Mouse (Mus musculus) layer of hippocampus, postnatal 14 days (tissue): ENCODE data around the gene Pctp. TPM values are rescaled to one million over a fixed set of nuclear protein-coding genes. Genes with fewer than 3 reads are reported as not detected.

Experiments
- DNase-seq, 2 experiments: peaks; one replicate each; pipeline ENCODE4 v3.0.0; 2021 to 2022; ENCODE audit warnings: low spot score in 2 of 2, mixed read lengths in 1 of 2
- total RNA-seq, 2 experiments: library from RNA; stranded (reverse); gene quantifications; 2 replicates each; pipeline ENCODE4 v1.2.3; 2021

Gene Pctp
- total RNA-seq, 2 experiments from 2014 or later: 0.53 to 0.95 TPM

DNA sequence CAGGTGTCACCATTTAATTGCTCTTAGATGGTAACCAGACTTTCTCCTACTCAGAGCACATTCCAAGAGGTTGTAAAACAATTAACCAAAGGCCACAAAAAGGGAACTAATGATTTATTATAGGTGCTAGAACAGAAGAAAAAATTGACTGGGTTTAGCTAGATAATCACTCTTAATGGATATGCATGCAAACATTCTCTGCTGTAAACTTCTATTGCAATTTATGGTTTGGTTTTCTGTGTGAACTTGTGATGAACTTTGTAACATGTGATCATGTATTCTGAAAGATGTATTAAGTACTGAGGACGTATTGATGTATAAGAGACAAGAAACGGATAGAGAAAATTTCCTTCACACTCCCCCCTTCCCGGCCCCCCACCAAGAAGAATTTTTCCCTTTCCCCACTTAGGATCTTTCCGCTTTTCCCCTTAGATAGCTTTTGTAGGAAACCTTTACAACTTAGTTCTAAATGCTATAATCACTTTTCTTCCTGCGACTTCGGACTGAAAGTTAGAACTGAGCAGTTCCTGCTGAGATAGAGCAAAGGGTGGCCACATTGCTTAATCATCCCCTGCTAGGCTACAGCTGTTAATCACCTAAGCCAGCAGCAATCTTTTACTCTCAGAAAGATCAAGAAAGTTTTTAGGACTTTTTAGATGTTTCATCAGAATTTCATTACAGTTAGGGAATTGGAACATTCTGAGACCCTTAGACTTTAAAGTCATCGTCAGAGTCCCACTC, 5.3 kb upstream of the Pctp start:
- no peak for DNase-seq

DNA sequence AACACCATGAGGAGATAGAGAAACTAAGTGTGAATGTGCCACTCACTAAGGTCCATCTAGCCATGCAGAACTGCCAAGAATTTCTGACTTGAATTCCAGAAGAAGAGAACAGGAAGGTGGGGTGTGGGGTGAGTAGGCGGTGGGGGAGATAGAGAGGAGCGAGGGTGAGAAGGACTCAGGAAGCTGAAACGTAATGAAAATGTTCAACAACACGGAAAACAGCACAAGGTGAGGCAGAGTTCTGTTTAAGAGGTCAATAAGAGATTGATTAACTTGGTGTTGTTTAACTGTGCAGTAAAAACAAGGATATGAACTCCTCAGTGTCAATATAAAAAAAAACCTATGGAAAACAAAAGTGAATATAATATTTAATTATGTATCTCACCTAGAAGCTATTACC, 3.4 kb upstream of the Pctp start:
- DNase-seq: no peak

GRCm38 (mm10) chr11:90003386-90003785, 692 bp upstream of the Pctp start:
- DNase-seq: no peak

GRCm38 (mm10) chr11:90002987-90003348, 274 bp upstream of the Pctp start:
- DNase-seq: no peak

DNA sequence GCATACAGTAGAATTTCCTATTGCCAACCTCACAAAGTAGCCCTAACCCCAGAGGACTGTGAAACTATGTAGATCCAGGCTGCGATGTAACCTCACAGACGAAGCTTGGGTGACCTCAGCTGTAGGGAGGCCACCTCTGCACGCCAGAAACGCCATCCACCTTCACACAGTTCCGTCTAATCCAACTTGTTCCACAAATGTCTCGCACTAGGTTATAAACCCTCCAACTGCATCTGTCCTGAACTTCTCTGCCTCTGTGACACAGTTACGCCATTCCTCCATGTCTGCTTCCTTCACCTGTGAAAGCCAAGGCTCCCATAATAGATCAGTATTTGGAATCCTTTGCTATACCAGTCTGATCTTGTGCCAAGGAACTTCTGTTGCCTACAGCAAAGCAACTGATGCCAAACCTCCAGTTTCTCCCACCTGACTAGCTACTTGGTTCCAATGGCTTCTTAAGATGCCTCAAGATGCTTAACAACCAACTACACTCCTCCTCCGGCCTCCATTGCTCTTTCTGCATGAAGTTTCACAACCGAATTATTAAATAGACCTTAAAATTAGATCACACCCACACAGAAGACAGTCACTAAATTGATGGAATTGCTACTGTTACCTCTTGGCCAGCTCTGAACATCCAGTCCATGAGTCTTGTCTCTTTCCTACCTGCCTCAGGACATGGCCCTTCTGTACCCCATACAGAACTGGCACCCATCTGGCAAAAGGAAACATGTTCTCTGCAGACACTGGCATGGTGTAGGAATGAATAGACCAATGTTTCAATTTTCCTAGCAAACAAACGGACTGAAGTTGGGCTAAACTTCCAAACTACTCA, 1.1 kb downstream of the Pctp start:
- no peak for DNase-seq

- DNase-seq: no peak
These were observed 2.0 kb downstream of the Pctp start for GRCm38 (mm10) chr11:90000666-90001065.

- DNase-seq: no peak
These were observed 3.5 kb downstream of the Pctp start for GRCm38 (mm10) chr11:89998996-89999770.

GRCm38 (mm10) chr11:89996856-89997255, 5.8 kb downstream of the Pctp start:
- DNase-seq: no peak

- no peak for DNase-seq
These were observed 6.3 kb downstream of the Pctp start for GRCm38 (mm10) chr11:89996406-89996805.

DNA sequence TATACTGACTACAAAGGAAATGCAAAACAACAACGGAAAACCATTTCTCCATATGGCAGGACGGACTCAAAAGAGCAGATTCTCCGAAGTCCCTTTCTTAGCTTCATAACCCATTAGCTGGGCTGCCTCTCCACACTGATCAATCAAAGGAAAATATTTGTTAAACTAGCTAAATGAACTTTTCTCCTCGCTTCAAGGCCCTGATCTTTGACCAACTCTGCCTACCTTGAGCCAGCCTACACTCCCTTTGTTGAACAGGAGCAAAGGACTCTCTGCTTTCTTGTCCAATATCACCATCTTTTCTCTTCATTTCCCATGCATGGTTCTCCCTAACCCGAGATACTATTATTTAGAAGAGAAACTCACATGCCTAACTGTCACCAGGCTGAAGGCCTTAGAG, 7.1 kb downstream of the Pctp start:
- no peak for DNase-seq

- no peak for DNase-seq
These were observed 8.0 kb downstream of the Pctp start for GRCm38 (mm10) chr11:89994706-89995105.

GRCm38 (mm10) chr11:89991661-89992060, 11.0 kb downstream of the Pctp start:
- DNase-seq: no peak

- peak; percentile 65 to 75 for DNase-seq
These were observed 13.6 kb downstream of the Pctp start for GRCm38 (mm10) chr11:89988936-89989589.

- DNase-seq: no peak
These were observed 16.2 kb downstream of the Pctp start for GRCm38 (mm10) chr11:89986516-89986915.

DNA sequence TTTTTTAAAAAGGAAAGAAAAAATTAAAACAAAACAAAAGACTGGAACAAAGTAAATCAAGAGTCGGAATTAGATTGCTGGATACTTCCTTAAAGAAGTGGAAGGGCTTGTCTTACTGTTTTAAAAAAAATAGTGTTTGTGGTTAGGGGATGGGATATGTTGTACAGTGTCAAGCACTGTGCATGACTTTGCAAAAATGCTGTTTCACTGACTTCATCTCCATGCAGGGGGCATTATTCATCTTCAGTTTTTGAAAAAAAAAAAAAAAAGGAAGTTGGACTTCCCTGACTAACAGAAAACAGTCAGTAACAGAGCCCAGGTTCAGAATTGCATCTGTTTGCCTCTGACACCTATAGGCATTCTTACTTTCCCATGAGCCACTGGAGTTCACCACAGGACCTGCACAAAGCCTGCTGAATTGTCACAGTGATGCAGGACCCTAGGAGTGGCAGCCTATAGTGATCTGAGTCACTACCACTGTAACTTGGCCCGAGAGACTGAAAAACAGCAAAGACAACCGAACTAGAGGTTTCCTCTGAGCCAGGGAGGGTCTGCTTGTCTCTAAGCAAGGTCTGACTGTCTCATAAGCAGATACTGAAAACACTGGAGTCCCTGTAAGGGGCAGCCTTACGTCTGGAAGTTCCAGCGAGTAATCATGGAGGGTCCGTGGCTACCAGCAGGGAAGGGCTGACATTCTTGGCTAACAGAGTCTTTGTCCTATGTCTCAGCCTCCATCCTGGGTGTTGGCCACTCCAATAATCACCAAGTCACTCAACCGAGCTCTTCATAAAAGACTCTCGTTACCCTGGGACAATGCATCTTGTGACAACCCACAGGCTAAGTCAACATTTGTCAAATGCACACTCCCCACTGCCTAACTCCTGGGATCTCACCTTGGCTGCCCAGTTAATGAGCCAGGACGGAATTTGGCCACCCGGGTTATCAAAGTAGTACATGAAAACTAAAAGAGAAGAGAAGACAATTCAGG, 17.2 kb downstream of the Pctp start:
- no peak for DNase-seq

DNA sequence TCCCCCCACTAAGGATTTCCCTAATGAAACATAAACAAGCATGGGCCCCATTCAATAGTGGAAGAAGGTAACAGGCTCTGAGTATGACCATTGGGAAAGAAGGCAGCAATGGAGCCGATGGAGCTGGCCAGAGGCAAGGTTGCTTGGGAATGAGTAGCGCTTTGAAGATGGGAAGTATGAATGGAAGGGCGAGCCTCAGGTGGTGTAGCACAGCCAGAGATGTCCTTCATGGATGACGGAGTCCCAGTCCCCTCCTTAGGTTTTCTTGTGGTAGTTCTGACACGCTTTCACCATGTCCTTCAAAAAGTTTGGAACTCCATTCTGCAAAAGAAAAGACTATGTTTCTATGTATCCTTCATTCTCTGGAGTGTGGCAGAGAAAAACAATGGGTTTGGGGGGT, 18.3 kb downstream of the Pctp start:
- DNase-seq: no peak

- DNase-seq: no peak
These were observed 19.8 kb downstream of the Pctp start for GRCm38 (mm10) chr11:89982918-89983317.

DNA sequence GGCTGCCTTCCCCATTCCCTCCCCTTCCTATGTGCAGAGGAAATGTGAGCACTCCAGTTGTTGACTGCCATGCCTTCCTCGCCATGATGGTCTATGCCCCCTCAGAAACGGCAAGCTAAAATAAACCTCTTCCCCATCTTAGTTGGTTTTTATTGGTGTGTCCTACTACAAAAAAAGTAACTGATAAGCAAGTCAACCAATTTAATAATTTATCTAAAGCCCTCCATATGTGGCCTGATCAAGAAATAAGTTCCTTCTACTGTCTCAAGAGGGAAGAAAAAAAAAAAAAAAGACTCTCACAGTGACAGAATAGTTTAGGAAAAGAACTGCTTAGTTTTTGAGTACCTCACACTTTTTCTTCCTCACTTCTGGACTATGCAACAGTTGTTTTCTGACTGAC, 22.6 kb downstream of the Pctp start:
- DNase-seq: no peak

GRCm38 (mm10) chr11:89978914-89979818, 23.5 kb downstream of the Pctp start:
- DNase-seq: no peak
